Mouse (Mus musculus) megakaryocyte, embryonic 14.5 days (primary cell): ENCODE results near the gene Efna1.

Experiments
- FLI1 ChIP-seq: IDR thresholded peaks from 2 replicates; pipeline ENCODE4 v1.6.1; 2012; ENCODE audit warnings: low read length, inconsistent platforms, mixed read lengths
- GATA1 ChIP-seq: IDR thresholded peaks from 3 replicates; pipeline ENCODE4 v1.6.1; 2012; ENCODE audit warnings: mixed read lengths, low read length, inconsistent platforms, borderline replicate concordance

- no peak for TF ChIP-seq FLI1
- no peak for TF ChIP-seq GATA1
Observed at GRCm38 (mm10) chr3:89242331-89242895, 38.5 kb downstream of the Efna1 start.
